Mouse (Mus musculus) fat pad, adult 2 months (tissue): ENCODE data around the gene Arsk.

Experiments used
- DNase-seq: peaks from one replicate; pipeline ENCODE4 v3.0.0-alpha.2; 2011; ENCODE audit warnings: low read depth, low spot score; ENCODE audit errors: extremely low read depth

Gene Arsk

GRCm38 (mm10) chr13:76024588-76024987 lies 73.9 kb downstream of the Arsk start:
- no peak for DNase-seq

- no peak for DNase-seq
Measured at GRCm38 (mm10) chr13:76021782-76022181, 76.7 kb downstream of the Arsk start.

- no peak for DNase-seq
Measured at GRCm38 (mm10) chr13:76018844-76019400, 79.5 kb downstream of the Arsk start.

- no peak for DNase-seq
Measured at GRCm38 (mm10) chr13:76017974-76018843, 80.3 kb downstream of the Arsk start, which contains the start of gene Rfesd. Rfesd (minus strand) TSS chr13:76018719.

GRCm38 (mm10) chr13:76017465-76017864 lies 81.0 kb downstream of the Arsk start:
- no peak for DNase-seq

GRCm38 (mm10) chr13:76014511-76014910 lies 83.9 kb downstream of the Arsk start:
- DNase-seq: no peak
